Mouse (Mus musculus) adrenal gland, postnatal 10 days (tissue): Measurements from ENCODE around the gene Eif3c. TPM values are rescaled to one million over a fixed set of nuclear protein-coding genes. Genes with fewer than 3 reads are reported as not detected.

ENCODE experiments used
- DNase-seq: peaks from one replicate; pipeline ENCODE4 v3.0.0; 2021; ENCODE audit warnings: mixed read lengths
- total RNA-seq, 2 experiments: library from RNA; stranded (reverse); gene quantifications; 2 replicates each; pipeline ENCODE4 v1.2.3; 2021

Gene Eif3c
- total RNA-seq, 2 experiments from 2014 or later, result 214 to 223 TPM

DNA sequence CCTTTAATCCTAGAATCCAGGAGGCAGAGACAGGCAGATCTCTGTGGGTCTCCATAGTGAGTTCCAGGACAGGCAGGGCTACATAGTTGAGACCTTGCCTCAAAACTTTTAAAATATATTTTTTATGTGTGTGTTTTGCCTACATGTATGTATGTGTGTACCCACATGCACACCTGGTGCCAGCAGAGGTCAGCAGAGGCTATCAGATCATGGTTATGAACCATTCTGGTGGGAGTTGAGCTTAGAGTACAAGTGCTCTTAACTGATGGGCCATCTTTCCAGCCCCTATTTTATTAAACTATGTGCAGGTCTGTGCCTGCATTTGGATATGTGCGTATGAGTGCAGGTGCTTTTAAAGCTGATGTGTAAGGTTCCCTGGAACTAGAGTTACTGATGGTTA lies 11.4 kb downstream of the Eif3c start:
- no peak for DNase-seq

DNA sequence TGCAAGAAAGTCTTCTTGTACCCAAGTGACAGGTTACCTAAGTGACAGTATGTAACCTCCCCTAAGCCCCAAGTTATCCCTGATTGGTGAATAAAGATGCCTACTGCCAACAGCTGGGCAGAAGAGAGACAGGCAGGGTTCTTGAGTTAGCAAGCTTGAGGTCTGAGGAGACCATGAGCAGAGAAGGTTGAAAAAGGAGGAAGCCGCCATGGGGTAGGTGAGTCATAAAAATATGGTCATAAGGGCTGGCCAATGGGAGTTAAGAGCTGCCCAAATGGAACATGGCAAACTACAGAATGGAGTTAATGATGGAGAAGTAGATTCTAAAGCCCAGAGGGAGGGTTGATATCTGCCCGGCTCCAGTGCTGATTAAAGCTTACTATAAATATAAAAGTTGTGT lies 20.6 kb downstream of the Eif3c start:
- no peak for DNase-seq

DNA sequence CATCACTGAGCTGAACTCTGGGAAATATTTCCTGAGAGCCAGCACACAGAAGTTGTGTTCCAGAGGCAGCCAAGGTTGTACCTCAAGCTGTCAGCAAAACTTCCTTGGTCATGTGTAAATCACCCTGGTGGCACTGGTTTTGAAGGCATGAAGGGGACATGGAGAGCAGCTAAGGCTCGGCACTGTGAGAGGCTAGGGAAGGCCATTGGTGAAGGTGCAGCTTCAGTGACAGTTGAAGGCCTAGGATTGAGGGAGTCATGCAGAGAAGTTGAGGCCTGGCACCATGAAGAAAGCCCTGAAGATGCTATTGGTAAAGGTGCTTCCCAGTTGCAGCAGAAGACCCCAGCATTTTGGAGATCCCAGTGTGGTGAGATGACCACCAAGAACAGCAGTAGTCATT lies 24.6 kb downstream of the Eif3c start:
- no peak for DNase-seq

DNA sequence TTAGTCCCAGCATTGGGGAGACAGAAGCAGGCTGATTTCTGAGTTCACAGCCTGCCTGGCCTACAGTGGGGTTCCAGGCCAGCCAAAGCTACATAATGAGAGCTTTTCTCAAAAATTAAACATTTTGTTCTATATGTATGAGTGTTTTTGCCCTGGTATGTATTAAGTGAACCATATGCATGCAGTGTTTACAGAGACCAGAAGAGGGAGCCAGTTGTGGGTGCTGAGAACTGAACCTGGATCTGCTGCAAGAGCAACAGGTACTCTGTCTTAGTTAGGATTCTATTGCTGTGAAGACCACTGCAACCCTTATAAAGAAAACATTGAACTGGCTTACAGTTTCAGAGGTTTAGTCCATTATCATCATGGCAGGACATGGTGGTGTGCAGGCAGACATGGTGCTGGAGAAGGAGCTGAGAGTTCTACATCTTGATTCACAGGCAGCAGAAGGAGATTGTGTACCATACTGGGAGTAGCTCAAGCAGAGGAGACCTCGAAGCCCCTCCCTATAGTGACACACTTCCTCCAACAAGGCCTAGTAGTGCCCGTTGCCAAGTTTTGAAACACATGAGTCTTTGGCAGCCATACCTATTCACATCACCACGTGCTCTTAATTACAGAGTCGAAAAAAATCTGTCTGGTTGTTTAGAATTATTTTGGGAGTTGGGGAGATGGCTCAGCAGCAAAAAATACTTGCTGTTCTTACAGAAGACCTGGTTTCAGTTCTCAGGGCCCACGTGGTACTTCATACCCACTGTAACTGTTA lies 28.2 kb downstream of the Eif3c start:
- DNase-seq, result no peak

DNA sequence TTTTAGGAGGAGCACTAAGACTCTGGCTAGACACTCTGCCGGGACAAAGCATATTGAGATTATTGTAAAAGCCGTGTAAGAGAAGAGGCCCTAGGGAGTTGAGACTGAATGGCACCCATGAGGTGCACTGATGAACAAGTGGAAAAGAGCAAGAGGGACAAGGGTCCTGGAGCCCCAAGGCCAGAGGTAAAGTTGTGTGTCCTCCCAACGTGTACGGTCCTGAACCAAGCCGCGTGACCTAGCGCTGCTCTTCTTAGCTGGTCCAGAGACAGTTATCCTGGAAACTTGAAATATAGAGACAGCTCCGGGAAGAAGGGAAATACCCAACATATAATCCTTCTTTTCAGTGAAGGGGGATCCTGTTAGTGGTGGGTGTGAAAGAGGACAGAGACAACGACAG lies 29.7 kb downstream of the Eif3c start:
- no peak for DNase-seq

DNA sequence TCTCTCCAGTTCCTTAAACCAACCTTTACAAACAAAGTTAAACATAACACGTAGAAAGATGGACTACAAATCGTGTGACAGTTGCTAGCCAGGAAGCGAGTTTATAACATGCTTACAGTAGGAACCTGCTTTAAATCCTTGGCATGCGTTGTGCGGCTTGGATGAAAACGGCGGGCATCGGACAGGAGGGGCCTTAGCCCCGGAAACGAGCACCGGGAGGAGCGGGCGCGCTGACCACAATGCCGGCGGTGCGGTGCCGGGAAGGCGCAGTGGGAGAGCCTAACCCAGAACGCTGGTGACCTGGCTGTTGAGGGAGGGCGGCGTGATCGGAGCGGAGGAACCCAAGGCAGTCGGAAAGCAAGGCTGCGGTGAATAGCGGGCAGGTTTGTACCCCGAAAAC lies 30.4 kb downstream of the Eif3c start:
- peak; percentile 44 for DNase-seq

DNA sequence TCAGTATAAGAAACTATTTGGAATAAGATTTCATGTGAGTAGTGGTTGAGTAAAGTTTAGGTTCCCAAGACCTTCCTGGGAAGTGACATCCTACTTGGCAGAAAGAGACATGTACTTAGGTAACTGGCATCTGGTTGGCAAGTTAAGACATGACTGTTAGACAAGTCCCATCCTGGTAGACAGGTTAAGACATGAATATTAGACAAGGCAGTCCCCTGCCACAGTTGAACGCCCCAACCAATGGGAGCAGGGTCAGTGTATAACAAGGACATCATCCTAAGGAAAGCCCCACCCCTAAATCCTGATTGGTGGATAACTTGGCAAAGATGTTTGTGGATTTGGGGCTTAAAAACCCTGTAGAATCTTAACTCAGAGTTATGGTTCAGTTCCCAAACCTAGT lies 32.8 kb downstream of the Eif3c start:
- DNase-seq, result no peak

DNA sequence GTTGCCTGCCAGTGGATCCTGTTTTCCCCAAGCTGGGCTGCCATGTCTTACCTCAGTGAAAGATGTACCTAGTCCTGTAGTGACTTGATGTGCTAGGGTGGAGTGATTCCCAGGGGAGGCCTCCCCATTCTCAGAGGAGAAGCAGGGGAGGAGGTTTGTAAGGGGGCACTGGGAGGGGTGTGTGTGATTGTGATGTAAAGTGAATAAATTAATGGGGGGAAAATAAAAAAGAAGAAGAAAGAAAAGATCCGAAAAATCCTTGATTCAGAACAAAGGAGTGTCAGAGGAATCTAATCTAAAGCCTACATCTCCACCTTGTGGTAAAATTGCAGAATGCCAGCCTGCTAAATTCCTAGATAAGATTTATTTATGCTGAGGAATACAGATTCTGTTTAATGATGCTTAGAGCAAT lies 38.0 kb downstream of the Eif3c start:
- DNase-seq, result peak; percentile 23

DNA sequence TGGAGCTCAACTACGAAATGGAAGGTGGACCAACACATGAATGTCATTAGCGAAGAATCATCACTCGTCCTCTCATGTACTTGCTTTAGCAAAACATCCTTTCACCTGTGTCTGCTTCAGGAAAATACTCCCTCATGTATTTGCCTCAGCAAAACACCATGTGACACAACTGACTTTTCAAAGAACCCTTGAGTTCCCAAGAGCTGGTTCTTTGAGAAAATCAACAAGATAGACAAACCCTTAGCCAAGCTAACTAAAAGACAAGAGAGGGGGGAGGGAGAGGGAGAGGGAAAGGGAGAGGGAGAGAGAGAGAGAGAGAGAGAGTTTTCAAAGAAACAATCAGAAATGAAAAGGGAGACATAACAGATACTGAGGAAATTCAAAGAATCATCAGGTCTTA lies 42.9 kb downstream of the Eif3c start:
- DNase-seq, result no peak

DNA sequence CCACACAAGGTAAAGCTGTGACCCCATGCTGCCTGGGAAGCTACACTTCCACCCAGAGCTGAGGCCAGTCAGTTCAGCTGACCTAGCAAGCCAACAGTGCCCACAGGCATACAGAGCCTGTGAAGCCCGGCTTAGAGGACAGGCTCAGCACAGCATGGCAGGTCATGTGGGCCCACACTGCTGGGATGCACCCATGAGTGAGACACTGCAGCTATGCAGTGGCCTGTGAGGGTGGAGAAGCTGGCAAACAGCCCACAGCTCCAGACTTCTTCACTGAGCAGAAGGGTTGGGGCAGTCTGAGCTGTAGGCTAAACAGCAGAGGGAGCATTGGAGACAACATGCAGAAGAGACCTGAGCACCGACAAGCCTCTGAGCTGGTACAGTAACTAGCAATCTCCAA lies 46.7 kb downstream of the Eif3c start:
- peak; percentile 45 for DNase-seq

DNA sequence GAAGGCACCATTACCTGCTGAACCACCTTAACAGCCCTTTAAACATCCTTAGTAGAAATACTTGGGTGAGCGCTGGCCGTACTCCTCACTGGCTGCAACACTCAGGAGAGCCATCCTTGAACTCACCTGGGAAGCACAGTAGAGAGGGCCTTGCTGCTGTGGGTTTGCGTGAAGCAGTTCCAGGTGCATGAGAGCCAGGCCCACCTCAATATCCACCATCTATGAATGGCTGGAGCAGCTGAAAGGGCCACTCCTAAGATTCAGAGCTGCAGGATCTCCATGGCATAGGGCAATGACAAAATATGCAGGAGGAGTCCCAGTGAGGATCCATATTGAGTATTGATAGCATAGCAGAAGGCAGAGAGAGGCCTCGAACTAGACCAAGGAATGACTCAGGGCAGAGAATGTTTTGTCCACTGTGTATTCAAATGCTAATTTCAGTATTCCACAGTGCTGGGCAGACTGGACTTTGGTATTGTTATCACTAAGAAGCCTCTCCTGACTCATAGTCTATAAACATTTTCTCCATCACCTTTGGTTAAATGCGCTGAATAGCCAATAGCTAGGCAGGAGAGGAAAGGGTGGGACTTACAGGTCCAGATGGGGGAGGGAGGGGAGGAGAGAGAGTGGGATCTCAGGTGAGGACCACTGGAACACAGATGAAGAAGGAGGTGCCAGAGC lies 47.8 kb downstream of the Eif3c start:
- DNase-seq, result no peak

DNA sequence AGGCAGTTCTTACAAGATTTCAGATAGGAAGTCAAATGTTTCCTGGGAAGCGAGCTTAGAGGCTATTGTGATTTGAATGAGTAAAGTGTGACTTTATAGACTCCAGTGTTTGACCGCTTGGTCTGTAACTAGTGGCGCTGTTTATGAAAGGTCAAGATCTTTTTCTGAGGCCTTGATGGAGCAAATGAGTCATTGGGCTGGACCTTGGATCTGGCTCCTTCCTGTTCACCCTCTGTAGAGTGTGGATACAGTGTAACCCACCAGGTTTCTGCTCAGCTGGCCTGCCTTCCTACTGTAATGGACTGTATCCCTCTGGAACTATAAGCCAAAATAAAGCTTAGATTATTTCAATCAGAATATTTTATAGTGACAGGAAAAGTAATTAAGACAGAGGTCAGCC lies 54.9 kb downstream of the Eif3c start:
- peak; percentile 44 for DNase-seq

DNA sequence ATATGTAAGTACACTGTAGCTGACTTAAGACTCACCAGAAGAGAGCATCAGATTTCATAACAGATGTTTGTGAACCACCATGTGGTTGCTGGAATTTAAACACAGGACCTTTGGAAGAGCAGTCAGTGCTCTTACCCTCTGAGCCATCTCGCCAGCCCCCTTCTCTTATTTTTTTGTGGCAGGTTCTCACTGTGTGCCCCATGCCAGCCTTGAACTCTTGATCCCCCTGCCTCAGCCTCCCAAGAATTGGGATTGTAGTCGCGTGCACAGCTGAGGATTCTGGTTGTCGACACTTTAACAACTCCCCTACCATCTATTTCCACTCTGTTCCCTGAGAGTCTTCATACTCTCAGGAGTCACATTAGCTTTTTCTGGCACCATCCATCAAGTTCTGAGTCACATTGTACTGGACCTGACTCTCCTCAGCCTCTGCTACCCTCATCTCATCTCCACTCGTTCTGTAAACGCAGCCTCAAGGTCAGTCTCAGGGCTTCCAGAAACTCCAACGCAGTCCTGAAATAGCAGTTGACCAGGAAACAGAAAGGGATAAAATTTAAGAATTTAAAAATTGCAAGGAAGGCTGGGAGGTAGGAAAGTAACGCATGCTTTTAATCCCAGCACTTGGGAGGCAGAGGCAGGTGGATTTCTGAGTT lies 59.0 kb downstream of the Eif3c start:
- no peak for DNase-seq

DNA sequence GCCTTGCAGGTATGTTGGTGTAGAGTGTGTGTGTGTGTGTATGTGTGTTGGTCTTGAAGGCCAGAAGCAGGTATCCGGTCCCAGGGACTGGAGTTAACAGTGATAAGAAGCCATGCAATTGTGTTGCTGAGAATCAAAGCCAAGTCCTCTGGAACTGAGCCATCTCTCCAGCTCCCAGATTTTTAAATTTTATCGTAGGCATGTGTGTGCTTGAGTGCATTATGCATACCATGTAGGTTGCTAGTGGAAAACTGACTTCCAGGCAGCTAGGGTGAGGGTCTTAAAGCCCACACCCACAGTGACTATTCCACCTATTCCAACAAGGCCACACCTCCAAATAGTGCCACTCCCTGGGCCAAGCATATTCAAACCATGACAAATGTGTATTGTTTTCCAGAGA lies 61.3 kb downstream of the Eif3c start:
- DNase-seq, result no peak

DNA sequence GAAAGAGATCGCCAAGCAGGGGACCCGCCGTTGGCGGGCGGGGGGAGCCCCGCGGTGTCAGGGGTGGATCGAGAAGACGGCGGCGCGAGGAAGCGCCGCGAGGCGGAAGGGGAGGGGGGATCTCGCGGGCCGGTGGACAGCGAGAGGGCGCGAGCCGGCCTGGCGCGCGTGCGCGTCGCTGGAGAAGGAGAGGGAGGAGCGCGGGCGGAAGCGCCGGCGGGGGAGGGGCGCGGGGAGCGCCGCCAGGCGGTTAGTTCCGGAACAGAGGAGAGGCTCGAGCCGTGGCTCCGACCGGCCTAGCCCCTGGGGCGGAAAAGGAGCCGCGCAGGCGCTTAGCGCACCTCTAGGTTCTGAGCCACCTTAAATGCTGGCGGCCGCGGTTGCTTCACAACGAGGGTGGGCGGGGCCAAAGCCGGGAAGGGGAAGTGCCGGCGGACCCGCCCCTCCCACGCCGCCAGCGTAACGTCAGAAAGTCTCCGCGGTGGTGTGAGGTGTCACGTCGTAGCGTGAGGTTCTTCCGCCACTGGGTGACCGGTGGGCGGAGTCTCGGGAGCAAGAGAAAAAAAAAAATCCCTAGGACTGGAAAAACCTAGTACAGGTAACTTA lies 62.8 kb downstream of the Eif3c start, which contains the start of gene Atxn2l:
Atxn2l (minus strand) TSS at position 165 of the 606 bp plus-strand sequence.
- peak; percentile 99 for DNase-seq

DNA sequence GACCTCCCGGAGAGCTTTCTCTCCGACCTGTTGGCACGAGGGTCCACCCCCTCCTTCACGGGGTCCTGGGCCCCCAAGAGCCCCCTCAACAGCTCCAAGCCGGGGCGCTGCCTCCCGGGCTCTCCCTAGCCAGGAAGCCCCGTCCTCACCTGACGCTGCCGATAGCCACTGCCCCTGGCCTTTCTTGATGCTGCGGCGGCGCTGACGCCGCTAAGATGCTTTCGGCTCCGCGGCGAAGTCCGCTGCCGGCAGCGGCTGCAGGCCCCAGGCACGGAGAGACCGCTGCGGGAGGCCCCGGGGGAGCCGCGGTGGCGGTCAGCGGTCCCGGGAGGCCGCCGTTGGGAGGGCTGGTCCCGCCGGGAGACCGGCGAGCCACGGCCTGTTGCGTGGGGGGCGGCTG lies 63.5 kb downstream of the Eif3c start:
- no peak for DNase-seq

DNA sequence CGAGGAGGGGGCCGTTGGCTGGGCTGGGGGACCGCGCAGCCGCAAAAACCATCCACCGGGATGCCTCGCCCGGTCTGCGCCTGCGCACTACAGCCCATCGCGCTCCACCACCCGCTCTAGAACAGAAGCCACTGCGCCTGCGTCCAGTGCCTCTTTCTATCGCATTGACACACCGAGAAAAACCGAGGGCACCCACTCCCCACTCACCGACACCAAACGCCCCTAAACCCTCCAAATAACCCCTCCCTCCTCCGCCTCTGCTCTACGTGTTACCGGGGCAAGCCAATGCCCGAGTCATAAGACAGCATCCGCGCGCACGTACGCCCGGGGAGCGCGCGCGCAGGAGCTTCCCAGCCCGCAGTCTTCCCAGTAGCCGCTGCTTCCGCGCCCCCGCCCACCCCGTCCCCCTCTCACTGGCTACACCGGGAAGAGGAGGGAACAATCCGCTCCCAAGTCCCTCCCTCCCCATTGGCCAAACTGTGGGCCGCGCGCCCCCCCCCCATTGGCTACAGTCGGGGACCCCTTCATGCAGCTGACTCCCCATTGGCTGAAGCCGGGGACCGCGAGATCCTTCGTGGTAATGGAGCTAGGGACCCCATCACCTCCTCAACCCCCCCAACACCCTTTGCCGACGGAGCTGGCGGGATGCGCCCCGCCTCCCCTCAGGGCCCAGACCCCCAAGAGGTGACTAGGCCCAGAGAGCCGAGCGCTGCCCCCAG lies 64.0 kb downstream of the Eif3c start:
- peak; percentile 94 for DNase-seq

DNA sequence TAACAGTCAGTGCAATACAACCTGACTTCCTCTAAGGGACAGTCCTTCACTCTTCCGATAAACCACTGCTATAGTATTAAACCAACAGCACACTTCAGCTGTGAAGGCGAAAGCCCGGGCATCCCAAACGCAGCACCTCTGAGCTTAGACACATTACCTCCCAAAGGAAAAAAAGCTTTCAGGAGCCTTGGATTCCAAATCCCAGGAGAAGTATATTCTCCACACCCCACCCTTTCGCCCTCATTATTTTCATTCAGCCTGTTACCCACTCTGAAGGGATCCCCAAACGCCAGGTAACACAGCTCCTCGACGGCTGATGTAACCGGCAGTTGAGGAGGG lies 64.6 kb downstream of the Eif3c start:
- DNase-seq, result no peak

DNA sequence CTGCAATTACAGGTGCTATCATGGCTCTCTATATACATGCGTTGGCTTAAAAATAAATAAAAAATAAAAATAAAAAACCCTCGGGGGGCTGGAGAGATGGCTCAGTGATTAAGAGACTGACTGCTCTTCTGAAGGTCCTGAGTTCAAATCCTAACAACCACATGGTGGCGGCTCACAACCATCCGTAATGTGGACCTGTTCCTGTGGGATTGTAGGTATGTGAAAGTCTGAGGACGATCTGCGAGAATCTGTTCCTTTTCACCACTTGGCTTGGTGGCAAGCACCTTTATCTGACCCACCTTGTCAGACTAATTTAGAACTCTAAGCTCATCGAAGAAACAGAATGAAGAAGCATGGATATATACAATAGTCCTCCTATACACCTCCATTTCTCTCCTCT lies 66.8 kb downstream of the Eif3c start:
- DNase-seq, result no peak

DNA sequence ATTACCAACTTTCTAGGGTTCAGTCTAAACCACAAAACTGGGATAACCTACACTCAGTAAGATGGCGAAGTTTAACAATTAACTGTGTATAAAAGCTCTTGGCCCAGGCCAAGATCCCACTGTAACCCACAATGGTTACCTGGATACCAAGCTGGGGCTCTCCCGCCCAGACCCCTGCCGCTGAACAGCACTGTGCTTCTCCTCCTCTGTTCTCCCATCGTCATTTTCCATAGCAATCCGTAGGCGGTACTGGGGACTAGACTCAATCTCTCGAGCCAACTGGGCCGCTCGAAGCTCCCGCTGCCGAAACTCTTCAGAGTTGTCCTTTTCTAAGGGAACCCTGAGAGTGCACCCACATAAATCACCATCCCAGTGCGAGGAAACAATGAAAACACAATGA lies 68.2 kb downstream of the Eif3c start:
- DNase-seq, result no peak

DNA sequence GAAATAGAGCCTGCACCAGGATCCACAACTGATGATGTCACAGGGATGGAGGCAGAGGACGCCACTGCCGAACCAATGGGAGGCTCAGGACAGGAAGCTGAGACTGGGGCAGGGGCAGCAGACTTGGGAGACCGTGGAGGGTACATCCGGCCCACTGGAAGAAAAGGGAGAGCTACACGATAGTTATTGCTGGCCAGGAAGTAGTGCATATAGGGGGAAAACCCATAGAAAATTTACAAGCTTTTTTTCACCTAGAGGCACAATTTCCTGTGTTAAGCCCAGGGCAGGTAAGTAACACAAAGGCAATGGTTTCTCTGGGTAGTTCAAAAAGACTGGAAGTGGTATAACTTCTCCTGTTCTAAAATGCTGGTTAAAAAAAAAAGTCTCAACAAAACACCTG lies 69.7 kb downstream of the Eif3c start:
- no peak for DNase-seq
